Mouse (Mus musculus): ENCODE data around the gene Tbc1d10a.

Gene Tbc1d10a

GRCm38 (mm10) chr11:4237389-4237912 lies 50.9 kb downstream of the Tbc1d10a start:
- no peak for DNase-seq (ENCODE audit: low spot score in 2 of 2)

- no peak for DNase-seq (ENCODE audit: low spot score in 2 of 2)
Measured at GRCm38 (mm10) chr11:4238167-4238566, 51.6 kb downstream of the Tbc1d10a start.

- DNase-seq (ENCODE audit: low spot score in 2 of 2): no peak
Measured at GRCm38 (mm10) chr11:4239691-4240090, 53.1 kb downstream of the Tbc1d10a start.

- no peak for DNase-seq (ENCODE audit: low spot score in 2 of 2)
Measured at GRCm38 (mm10) chr11:4240151-4240550, 53.6 kb downstream of the Tbc1d10a start.

- DNase-seq (ENCODE audit: low spot score in 2 of 2): no peak
Measured at GRCm38 (mm10) chr11:4241180-4241579, 54.6 kb downstream of the Tbc1d10a start.

GRCm38 (mm10) chr11:4246126-4246525 lies 59.5 kb downstream of the Tbc1d10a start:
- no peak for DNase-seq (ENCODE audit: low spot score in 2 of 2)

GRCm38 (mm10) chr11:4246623-4247022 lies 60.0 kb downstream of the Tbc1d10a start:
- no peak for DNase-seq (ENCODE audit: low spot score in 2 of 2)

GRCm38 (mm10) chr11:4247201-4247959 lies 60.8 kb downstream of the Tbc1d10a start:
- no peak for DNase-seq (ENCODE audit: low spot score in 2 of 2)

GRCm38 (mm10) chr11:4249151-4249550 lies 62.6 kb downstream of the Tbc1d10a start:
- no peak for DNase-seq (ENCODE audit: low spot score in 2 of 2)

- DNase-seq (ENCODE audit: low spot score in 2 of 2): no peak
Measured at GRCm38 (mm10) chr11:4250290-4250689, 63.7 kb downstream of the Tbc1d10a start.

GRCm38 (mm10) chr11:4251376-4251775 lies 64.8 kb downstream of the Tbc1d10a start:
- DNase-seq (ENCODE audit: low spot score in 2 of 2): no peak

- no peak for DNase-seq (ENCODE audit: low spot score in 2 of 2)
Measured at GRCm38 (mm10) chr11:4252886-4253285, 66.3 kb downstream of the Tbc1d10a start.

- no peak for DNase-seq (ENCODE audit: low spot score in 2 of 2)
Measured at GRCm38 (mm10) chr11:4256846-4257607, 70.4 kb downstream of the Tbc1d10a start, which contains the start of gene Lif. Lif (plus strand) TSS chr11:4257557.

- DNase-seq (ENCODE audit: low spot score in 2 of 2): no peak
Measured at GRCm38 (mm10) chr11:4257756-4258155, 71.2 kb downstream of the Tbc1d10a start.

GRCm38 (mm10) chr11:4258657-4259082 lies 72.1 kb downstream of the Tbc1d10a start:
- peak; percentile 52 to 66 for DNase-seq (ENCODE audit: low spot score in 2 of 2)

- no peak for DNase-seq (ENCODE audit: low spot score in 2 of 2)
Measured at GRCm38 (mm10) chr11:4260463-4261187, 74.0 kb downstream of the Tbc1d10a start.

- DNase-seq (ENCODE audit: low spot score in 2 of 2): no peak
Measured at GRCm38 (mm10) chr11:4261188-4261494, 74.6 kb downstream of the Tbc1d10a start.

- DNase-seq (ENCODE audit: low spot score in 2 of 2): no peak
Measured at GRCm38 (mm10) chr11:4261969-4262368, 75.4 kb downstream of the Tbc1d10a start.

GRCm38 (mm10) chr11:4262847-4263246 lies 76.3 kb downstream of the Tbc1d10a start:
- DNase-seq (ENCODE audit: low spot score in 2 of 2): no peak

- DNase-seq (ENCODE audit: low spot score in 2 of 2): no peak
Measured at GRCm38 (mm10) chr11:4263296-4263695, 76.7 kb downstream of the Tbc1d10a start.

GRCm38 (mm10) chr11:4264066-4264465 lies 77.5 kb downstream of the Tbc1d10a start:
- DNase-seq (ENCODE audit: low spot score in 2 of 2): no peak
